Mouse (Mus musculus): ENCODE data around the gene Crocc.
A peak's percentile ranks its signal among the peaks of the same experiment; 100 is the strongest.

The Crocc gene

DNA sequence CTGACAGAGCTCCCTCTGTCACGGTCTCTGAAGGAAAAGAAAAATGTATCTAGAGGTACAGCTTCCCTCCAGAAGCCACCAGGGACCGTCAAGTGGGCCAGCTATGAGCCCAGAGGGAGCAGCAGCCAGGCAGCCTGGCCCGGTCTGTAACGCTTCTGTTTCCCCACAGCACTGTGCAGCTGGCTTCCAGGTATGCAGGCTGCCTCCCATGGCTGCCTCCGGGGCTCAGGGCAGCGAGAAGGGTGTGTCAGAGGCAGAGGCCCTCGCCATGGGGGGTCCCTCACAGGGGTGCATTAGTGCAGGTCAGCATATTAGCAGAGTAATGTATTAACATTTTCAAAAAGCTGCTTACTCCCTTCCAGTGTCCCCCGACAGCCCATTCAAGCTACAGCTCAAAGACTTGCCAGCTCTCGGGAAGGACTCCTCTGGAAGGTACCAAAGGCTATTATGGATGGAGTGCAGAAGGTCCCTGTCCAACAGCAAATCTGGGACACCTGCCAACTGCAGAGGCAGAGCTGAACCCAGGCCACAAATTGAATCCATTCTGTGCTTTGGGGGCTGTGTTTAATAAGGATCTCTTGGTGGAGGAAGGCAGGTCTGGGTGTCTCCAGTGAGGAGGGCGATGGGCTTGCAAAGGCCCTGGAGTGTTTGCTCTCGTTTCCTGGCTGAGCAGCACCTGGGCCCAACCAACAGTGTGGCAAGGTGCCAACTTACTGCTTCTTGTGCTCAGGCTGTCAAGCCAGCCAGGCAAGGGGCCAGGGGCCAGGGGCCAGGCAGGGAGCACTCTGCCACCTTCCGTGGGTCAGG lies 6.6 kb upstream of the Crocc start:
- DNase-seq (ENCODE audit: low spot score): no peak

DNA sequence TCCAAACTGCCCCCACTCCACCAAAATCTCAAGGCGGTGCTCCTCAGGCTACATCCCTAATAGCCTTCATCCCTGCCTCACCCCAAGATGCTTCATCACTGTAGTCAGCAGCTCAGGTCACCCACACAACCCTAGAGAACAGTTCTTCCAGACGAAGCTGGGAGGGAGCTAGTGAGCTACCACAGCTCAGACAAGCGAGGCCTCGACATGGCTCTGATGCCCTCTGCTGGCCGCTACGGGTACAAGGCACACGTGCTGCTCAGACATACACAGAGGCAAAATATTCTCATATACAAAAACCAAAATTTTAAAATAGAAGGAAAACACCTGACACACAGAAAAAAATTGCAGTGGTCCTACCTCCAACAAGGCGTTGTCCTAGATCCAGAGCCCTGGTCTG lies 4.8 kb upstream of the Crocc start:
- DNase-seq (ENCODE audit: low spot score): no peak

DNA sequence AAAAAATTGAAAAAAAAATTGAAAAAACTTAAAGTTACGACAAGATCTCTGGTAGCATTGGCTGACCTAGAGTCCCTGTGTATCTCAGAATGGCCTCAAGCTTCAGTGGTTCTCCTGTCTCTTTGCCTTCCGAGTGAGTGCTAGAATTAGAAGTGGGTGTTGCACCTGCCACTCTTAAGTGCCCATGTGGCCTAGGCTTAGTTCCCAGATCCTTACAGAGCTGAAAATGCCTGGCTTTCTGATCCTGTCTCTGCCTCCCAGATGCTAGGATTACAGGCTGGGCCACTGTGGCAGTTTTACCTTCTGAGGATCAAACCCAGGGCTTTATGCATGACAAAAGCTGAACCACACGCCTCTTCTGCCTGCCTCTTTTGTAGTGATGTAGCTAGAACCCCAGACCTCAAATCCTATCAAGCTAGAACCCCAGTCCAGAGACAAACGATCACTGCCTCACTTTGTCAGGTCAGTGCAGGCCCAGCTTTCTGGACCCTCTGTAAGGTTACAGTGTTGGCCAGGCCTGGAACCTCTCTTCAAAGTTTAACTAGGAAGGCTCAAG lies 3.8 kb upstream of the Crocc start:
- DNase-seq (ENCODE audit: low spot score): no peak

DNA sequence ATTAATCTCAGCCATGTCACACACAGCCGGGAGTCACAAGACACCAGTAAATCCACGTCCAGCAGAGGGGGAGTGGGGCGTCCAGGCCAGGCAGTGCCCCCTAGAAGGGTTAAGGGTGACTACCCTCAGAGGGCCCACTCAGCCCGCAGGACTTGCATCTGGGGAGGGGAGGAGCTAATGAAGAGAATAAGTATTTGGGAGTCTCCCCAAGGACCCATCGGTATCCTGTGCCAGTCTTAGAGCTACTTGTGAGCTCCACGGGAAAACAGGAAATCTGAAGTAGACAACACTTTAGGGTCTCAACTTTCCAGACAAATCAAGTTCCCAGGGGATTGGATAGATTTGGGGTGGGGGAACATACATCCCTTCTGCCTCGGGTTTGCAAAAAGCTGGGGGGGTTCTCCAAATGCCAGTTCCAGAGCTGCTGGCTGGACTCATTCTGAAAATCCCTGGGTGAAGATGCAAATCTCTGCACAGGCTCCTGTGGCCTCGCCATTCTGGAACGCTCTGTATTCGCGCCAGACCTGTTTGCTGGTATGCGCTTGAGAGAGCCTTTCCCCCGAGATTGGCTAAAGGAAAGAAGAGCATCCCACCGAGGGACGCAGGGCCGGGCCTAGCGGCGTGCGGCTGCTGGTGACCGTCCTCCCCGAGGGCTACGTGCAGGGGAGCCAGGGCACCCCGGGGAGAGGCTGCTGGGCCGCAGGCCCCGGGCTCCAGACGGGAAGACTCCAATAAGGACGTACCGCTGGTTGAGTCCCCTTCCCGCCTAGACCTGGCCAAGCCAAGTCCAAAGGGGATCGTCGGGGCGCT lies 529 bp downstream of the Crocc start:
- DNase-seq (ENCODE audit: low spot score): no peak

DNA sequence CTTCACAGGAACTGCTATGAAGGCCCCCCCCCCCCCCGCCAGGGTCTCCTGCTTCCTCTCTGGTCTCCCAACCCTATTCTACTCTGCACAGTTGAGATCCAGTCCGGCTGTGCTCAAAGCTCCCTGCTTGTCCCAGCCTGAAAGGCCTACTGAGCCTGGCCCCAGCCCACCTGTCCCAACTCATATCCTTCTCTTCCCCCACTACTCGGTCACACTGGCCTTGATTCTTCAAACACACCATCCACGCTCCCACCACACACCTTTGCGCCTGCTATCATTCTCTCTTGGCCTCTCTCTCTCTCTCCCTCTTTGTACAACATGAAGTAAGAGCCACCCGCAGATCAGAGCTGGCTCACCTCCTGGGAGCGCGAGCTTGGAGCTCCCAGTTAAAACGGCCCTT lies 1.5 kb downstream of the Crocc start:
- no peak for DNase-seq (ENCODE audit: low spot score)

DNA sequence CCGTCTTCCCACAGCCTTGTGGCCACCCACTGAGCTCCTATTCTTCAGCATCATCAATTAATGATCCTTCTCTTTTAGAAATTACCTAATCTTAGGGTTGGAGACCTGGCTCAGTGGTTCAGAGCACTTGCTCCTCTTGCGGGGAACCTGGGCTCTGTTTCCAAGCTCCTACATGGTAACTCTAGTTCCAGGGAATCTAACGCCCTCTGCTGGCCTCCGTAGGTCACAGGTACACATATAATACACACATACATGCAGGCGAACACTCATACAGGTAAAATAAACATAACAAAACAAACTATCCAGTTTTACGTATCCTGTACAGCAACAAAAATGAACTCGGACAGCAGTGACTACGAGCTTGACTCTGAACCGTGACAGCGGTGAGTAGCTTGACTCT lies 3.4 kb downstream of the Crocc start:
- DNase-seq (ENCODE audit: low spot score): no peak

DNA sequence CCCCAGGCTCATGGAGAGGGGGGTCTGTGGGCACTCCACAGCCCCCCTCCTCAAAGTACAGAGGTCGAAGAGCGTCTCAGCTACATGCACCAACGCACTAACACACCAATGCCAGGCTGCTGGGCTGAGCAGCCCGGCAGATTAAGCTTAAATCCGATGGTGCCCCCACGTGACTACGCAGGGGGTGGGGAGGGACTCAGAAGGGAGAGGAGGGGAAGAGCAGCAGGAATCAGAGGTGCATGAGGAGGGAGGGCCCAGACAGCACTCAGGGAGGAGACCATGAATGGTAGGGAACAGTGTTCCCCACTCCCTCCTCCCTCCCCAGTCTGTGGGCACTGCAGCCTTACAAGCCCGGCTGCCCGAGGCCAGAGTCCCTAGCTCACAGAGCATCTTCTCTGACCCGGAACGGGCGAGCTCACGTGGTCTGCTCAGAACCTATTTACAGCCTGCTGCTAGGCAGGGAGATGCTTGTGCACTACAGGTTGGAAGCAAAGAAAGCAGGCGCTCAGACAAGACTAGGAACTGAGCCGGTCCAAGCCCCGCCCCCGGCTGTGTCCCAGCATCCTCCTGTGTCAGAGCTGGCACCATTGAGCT lies 6.7 kb downstream of the Crocc start:
- no peak for DNase-seq (ENCODE audit: low spot score)

DNA sequence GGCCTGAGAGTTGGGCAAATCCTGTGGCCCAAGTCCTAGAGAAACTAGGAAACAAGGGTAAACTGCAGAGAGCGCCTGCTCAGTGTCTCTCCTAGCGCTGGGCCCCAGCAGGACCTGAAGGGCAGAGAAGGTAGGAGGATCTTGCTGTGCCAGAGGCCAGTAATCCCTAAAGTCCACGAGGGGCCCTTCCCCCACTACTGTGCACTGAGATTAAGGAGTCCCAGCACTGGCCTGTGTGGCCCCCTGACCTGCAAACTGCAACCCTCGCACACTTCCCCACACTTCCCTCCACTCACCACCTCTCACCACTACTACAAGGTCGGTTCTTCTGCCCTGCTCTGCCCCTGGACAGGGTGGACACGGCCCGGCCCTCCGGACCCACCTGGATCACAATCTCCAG lies 7.2 kb downstream of the Crocc start:
- DNase-seq (ENCODE audit: low spot score): no peak

DNA sequence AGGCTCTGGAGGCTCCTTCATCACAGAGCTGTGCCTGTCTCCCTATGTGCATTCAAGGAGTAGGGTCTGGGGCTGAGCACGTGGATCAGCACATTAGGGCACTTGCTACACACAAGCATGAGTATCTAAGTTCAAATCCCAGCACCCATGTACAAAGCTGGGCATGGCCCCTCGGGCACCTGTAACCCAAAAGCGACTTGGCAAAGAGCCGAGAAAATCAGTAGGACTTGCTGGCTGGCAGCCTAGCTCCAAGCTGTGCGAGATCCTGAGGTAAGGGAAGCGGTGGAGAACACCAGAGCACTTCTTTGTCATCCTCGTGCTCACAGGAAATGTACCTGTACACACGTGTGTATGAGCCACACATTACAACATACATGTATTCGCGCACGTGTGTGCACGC lies 7.9 kb downstream of the Crocc start:
- no peak for DNase-seq (ENCODE audit: low spot score)

DNA sequence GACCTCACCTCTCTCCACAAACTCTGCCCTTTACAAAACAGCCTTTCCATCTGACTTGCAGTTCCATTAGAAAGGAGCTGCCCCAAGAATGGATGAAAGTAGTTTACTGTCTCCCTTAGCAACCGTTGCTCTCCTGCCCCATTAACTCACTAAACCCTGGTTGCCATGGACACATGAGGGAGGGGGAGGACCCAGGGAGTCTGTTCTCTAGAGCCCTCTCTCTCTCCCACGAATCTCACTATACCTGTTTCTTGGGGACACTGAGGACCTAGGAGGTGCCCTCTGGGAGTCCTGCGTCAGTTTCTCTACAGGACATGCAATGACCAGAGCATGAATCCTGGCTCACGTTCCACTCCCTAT lies 10.9 kb downstream of the Crocc start:
- DNase-seq (ENCODE audit: low spot score): no peak

DNA sequence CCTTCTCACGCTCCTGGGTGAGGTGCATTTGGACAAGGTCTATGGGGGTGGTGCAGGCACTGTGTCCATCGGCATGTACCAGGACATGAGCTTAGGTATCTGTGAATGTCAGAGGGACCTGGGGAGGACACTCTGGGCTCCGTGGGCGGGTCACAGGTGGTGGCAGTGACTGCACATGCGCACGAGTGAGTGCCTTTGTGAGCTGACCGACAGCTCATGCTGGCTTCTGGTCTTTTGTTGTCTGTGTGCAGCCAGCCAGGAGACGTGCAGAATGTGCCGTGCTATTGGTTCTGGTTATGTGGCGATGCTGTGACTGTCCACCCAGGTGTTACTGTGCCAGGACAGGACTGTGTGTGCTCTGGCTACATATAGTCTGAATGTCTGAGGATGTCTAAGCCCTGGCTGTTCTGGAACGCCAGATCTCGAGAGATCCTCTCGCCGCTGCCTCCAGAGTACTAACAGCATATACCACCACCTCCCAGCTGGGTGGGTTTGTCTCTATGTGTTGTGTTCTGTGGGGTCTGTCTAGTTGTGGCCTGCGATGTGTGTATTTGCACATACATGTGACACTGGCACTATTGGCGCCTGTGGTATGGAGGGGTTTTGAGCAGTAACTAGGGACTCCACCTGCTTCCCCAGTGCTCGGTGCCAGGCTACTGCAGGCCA lies 11.4 kb downstream of the Crocc start:
- no peak for DNase-seq (ENCODE audit: low spot score)

DNA sequence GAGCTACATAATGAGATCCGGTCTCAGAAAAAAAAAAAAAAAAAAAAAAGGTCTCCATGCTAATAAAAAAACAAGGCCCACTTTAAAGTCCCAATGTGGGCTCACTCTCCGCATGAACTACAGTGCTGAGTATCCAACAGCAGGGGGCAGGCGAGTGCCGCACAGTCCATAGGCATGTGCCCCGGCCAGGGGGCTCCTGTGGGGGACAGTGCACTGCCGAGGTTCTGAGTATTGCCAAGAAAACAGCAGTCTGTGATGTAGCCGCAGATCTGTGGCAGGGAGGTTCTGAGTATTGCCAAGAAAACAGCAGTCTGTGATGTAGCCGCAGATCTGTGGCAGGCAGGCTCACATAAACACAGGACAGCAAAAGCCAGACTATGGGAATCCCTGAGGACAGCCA lies 15.5 kb downstream of the Crocc start:
- peak; percentile 50 for DNase-seq (ENCODE audit: low spot score)

DNA sequence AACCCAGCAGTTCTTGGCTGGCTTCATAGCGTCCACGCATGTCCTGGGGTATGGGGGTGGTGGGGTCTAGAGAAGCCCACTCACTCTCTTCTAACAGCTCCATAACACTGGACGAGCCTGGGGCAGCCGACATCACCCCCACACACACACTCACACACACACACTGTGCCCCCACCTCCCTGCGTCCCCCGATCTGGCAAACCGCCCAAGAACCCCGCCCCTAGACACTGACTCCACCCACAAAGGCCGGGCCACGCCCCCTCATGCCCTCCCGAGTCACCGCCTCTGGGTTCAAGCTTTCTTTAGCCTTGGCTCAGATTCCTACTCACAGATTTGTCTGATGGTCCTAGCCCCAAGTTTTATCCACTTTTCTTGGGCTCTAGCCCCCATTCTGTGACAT lies 19.2 kb downstream of the Crocc start:
- no peak for DNase-seq (ENCODE audit: low spot score)

DNA sequence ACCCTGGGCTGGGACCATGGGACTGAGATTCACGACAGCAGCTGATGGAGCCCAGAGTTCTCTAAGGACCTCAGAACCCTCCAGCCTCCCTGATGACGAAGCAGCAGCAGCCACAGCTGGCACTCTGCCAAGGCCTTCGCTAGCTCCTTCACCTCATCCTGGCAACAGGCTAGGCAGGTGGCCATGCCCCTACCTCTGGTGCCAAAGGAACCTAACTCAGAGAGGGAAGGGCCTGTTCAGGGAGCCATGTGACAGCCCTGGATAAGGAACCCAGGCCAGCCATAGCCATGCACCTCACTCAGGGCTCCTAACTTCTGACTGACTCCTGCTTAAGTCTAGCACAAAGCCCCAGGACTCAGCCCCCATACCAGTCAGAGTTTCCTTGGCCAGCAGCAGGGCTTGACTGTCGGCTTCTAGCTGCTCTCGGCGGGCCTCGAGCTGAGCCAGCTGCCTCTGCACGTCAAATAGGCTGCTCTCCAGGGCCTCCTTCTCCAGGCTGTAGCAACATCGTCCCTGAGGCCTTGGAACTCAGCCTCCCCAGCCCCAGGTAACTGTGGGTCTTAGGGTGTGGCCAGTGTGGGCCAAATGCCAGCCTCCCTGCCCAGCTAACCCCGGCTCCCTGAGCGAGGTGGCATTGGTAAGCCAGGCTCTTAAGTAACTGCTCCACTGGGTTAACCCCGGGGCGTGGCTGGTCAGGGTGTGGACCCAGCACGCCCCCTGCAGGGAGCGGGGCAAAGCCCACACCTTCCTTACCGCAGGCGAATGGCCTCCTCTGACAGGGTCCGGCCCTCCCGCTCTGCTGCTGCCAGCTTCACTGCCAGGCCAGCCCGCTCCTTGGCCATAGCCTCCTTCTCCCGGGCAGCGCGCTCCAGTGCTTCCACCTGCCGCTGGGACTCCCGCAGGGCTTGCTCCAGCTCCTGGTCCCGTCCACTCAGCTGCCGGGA lies 26.5 kb downstream of the Crocc start:
- no peak for DNase-seq (ENCODE audit: low spot score)

DNA sequence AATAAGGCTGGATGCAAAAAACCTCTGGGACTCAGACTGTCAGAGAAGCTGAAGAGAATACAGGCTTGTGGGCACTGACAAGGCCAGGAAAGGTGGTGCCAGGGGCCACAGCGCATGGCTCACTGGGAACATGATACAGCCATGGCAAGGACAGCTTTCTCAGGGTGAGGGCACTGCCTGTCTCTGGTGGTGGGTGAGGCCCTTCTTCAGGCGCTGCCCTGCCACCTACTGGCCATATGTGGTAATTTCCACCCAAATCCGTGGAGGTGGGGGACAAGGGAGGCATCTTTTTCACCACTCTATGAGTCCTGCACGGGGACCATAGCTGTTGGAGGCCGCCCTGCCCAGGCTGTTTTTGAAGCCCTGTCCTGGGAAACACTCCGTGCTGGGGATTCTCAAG lies 28.6 kb downstream of the Crocc start:
- DNase-seq (ENCODE audit: low spot score): peak; percentile 63

DNA sequence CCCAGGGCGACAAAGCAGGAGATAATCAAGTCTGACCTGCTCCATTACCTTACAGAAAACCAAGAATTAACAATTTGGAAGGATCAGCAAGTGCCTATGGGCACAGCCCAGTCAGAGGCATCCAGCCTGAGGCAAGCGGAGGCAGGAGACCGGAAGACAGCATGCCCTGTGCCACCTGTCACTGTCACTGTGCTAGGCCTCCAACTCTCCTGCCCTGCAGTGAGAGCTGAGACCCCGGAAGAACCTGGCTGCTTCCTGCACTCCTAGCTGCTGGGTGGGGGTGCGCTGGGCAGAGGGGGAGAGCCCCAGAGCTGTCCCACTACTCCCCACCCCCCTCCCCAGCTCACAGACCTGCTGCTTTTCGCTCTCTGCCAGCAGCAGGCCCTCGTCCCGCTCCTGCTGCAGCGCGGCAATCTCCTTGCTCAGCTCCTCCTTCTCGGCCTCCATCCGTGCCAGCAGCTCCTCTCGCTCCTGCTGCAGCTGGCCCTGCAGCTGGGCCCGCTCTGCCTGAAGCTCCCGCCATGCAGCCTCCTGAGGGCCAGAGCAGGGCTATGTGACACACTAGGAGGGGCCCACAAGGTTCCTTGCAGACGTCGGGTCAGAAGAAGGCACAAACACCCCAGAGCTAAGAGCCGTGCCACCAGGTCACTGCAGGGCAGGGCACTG lies 29.7 kb downstream of the Crocc start:
- DNase-seq (ENCODE audit: low spot score): no peak

DNA sequence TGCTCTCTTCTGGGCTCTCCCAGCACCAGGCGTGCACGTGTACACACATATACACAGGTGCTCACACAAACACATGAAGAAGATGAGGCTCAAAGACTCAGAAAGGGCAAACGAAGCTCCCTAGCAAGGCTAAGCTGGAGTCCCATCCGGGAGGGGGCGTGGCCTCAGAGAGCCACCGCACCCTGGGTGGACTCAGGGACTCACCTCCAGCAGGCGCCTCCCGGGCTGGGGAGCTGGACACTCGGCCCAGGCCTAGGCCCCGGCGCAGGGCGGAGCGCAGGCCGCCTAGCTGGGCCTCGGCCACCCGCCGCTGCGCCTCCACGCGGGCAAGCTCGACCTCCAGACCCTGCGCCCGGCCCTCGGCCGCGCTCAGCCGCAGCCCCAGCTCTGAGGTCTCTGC lies 35.4 kb downstream of the Crocc start:
- no peak for DNase-seq (ENCODE audit: low spot score)

DNA sequence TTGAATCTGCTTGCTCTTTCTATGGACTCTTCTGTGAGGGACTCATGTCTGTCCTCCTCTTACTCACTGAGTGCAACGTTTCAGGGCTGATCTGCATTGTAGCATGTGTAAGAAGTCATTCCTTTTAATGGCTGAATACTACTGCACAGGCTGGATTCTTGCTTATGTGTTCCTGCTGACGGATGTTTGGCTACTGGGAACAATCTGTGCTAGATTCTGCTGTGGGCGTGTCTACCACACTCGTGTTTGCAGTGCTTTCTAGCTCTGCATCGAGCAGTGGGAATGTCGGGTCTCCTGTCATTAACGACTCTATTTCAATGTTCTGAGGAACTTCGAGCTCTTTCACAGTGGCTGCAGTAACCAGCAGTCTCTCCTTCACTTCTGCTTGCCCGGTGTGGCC lies 36.3 kb downstream of the Crocc start:
- no peak for DNase-seq (ENCODE audit: low spot score)

DNA sequence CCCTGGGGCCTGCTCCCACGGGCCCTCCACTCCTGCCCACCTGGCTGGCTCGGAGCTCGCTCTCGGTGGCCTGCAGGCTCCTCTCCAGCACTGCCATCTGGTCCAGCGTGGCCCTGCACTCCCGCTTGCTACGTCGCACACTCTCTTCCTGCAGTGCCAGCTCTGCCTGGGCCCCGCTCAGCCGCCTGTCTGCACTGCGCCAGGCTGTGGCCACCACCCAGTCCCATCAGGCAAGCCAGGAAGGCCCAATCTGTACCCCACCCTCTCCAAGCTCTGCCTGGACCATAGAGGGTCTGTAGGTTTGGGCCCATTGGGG lies 38.8 kb downstream of the Crocc start:
- DNase-seq (ENCODE audit: low spot score): no peak

DNA sequence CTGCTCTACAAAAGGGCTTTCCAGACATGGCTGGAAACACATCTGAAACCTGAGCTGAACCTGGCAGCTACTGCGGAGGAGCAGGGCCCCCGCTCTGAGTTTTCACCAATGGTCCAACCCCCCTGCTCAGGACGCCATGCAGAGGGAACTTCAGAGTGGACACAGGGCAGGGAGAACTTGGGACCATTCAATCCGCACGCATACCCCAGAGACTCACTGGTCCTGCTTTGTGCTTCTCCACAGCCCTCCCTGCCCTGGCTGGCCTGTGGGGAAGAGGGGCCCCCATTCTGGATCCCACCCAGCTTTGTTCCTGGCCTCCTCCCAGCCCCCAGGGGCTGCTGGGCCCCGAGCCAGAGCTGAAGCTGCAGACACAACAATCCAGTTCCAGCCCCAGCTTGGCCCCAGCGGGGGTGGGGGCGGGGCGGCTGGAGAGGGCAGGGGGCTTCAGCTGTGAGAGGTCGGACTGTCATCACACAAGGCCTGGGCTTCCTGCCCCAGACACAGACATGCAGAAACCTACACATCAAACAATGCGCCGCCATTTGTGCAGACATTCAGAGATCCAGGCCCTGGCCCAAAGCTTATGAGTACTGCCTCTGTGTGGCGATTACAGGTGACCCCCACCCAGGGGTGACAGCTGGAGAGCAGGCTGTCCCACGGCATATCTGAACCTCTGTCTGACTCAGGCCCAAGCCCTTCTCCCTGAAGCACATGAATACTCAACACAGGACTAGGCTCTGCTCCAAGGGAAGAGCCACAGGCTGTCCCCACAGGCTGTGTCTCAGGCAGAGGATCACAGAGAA lies 39.3 kb downstream of the Crocc start:
- DNase-seq (ENCODE audit: low spot score): peak; percentile 74
